Comparison of ENCODE assay signal across 18 mouse cellular contexts in the genomic region with DNA sequence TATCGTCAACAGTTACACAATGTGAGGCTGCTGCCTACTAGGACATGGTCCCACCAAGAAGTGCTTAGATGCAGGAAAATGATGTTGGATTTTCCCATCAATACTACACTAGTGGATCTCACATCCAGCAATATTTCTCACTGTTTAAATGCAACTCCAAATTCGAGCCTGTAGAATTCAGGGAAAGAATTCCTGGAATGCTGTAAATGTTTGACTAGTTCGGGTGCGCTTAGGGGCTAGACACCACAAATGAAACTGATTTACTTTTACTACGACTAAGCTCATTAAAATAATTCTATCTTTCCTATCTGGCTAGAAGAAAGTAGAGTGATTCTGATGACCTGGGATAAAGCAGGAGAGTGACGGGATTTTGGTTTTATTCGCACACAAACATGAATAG.
DNase-seq lines count a peak whose midpoint lies in the region; ATAC-seq and TF ChIP-seq lines count a peak whose summit lies in the region.
"Had no signal": no experiment of that assay in that cellular context is flagged by ENCODE, and none has a peak within 500 bp of the region (broad histone marks: within the 10 kb centered on the region; RNA-seq: fewer than 3 reads in every experiment).

No protein-coding gene starts in this region.

- H3K27ac ChIP-seq in kidney, embryonic 14.5 days (ENCODE audit: low read depth, low read length), result no peak overlapping the region
- no peak overlapping the region for H3K27ac ChIP-seq in lung, postnatal 0 days (ENCODE audit: low read length)
- H3K27ac ChIP-seq in midbrain, embryonic 13.5 days, result no peak overlapping the region
- H3K27ac ChIP-seq: embryonic facial prominence, embryonic 12.5 days; forebrain, embryonic 15.5 days; hindbrain, embryonic 12.5 days; stomach, embryonic 15.5 days had no signal

- no peak overlapping the region for H3K9ac ChIP-seq in kidney, embryonic 14.5 days (ENCODE audit: low read depth, low read length)
- H3K9ac ChIP-seq in lung, postnatal 0 days (replicated peaks; ENCODE audit: low read depth), result no peak overlapping the region
- H3K9ac ChIP-seq in midbrain, embryonic 13.5 days (replicated peaks), result no peak overlapping the region
- H3K9ac ChIP-seq: embryonic facial prominence, embryonic 12.5 days; forebrain, embryonic 15.5 days; hindbrain, embryonic 12.5 days; stomach, embryonic 15.5 days had no signal

- 49% methylated on average over 7 of the region's 7 CpGs for WGBS in kidney, embryonic 14.5 days
- WGBS in lung, postnatal 0 days, result 36% methylated on average over 7 of the region's 7 CpGs
- 81% methylated on average over 7 of the region's 7 CpGs for WGBS in midbrain, embryonic 13.5 days

- peak; percentile 27 for DNase-seq in kidney, adult 11 months
- peak; percentile 9 for DNase-seq in lung, postnatal 0 days (ENCODE audit: low spot score)
- DNase-seq in lung, postnatal 4 days, result no peak
- DNase-seq in kidney, adult 9 months, result peak; percentile 64
- DNase-seq in yolk sac, embryonic 10.5 days (ENCODE audit: low spot score), result peak; percentile 20
- DNase-seq: cerebellum, adult 9-10 months; gastrocnemius, postnatal 25 days; liver; right cerebral cortex, postnatal 14 days had no signal

- no peak for TF ChIP-seq CTCF in lung, postnatal 0 days (IDR thresholded peaks at IDR 0.05)

- H3K36me3 ChIP-seq in kidney, embryonic 14.5 days (ENCODE audit: control insufficient read depth, insufficient read depth, low read length), result no peaks in the 10 kb centered on the region
- H3K36me3 ChIP-seq in lung, postnatal 0 days (ENCODE audit: insufficient read depth, low read length), result no peaks in the 10 kb centered on the region
- no peaks in the 10 kb centered on the region for H3K36me3 ChIP-seq in midbrain, embryonic 13.5 days
- H3K36me3 ChIP-seq: embryonic facial prominence, embryonic 12.5 days; forebrain, embryonic 15.5 days; hindbrain, embryonic 12.5 days; stomach, embryonic 15.5 days had no signal

- H3K4me1 ChIP-seq in kidney, embryonic 14.5 days (ENCODE audit: control insufficient read depth, insufficient read depth, low read length), result peaks cover 3% of the 10 kb centered on the region; the same call in 1 of the 2 replicates
- H3K4me1 ChIP-seq in lung, postnatal 0 days (ENCODE audit: insufficient read depth, low read depth, low read length), result no peaks in the 10 kb centered on the region
- H3K4me1 ChIP-seq in midbrain, embryonic 13.5 days (replicated peaks), result no peaks in the 10 kb centered on the region
- H3K4me1 ChIP-seq: forebrain, embryonic 15.5 days; hindbrain, embryonic 12.5 days; stomach, embryonic 15.5 days had no signal

- no peak for ATAC-seq in kidney, embryonic 14.5 days (ENCODE audit: low FRiP score, low TSS enrichment)
- no peak; the same call in 1 of the 2 replicates for ATAC-seq in lung, postnatal 0 days
- no peak for ATAC-seq in midbrain, embryonic 13.5 days
- ATAC-seq in megakaryocyte-erythroid progenitor cell, adult 5-6 weeks (replicated peaks; ENCODE audit: low FRiP score, low TSS enrichment, poor library complexity, severe bottlenecking), result no peak
- ATAC-seq: forebrain, embryonic 15.5 days; midbrain, embryonic 16.5 days had no signal

- no peak overlapping the region for H3K4me3 ChIP-seq in kidney, embryonic 14.5 days (ENCODE audit: low read length)
- H3K4me3 ChIP-seq in lung, postnatal 0 days (ENCODE audit: low read depth, low read length), result no peak overlapping the region
- H3K4me3 ChIP-seq in midbrain, embryonic 13.5 days (replicated peaks), result no peak overlapping the region
- H3K4me3 ChIP-seq: embryonic facial prominence, embryonic 12.5 days; forebrain, embryonic 15.5 days; hindbrain, embryonic 12.5 days; megakaryocyte, embryonic 14.5 days; stomach, embryonic 15.5 days had no signal

- H3K9me3 ChIP-seq in kidney, embryonic 14.5 days (ENCODE audit: control insufficient read depth, low read length), result no peaks in the 10 kb centered on the region
- no peaks in the 10 kb centered on the region for H3K9me3 ChIP-seq in lung, postnatal 0 days (ENCODE audit: low read length)
- H3K9me3 ChIP-seq in midbrain, embryonic 13.5 days, result no peaks in the 10 kb centered on the region
- H3K9me3 ChIP-seq: embryonic facial prominence, embryonic 12.5 days; hindbrain, embryonic 12.5 days; stomach, embryonic 15.5 days had no signal

- no peak for TF ChIP-seq EP300 in lung, postnatal 0 days (IDR thresholded peaks at IDR 0.05)

- H3K4me2 ChIP-seq in kidney, embryonic 14.5 days (replicated peaks; ENCODE audit: low read depth, low read length), result no peak overlapping the region
- no peak overlapping the region for H3K4me2 ChIP-seq in lung, postnatal 0 days (replicated peaks; ENCODE audit: low read depth, low read length)
- no peak overlapping the region for H3K4me2 ChIP-seq in midbrain, embryonic 13.5 days (replicated peaks)
- H3K4me2 ChIP-seq: embryonic facial prominence, embryonic 12.5 days; forebrain, embryonic 15.5 days; hindbrain, embryonic 12.5 days; stomach, embryonic 15.5 days had no signal

- no peaks in the 10 kb centered on the region for H3K27me3 ChIP-seq in kidney, embryonic 14.5 days (ENCODE audit: control insufficient read depth, insufficient read depth, low read length)
- H3K27me3 ChIP-seq in lung, postnatal 0 days (replicated peaks; ENCODE audit: insufficient read depth, low read length), result no peaks in the 10 kb centered on the region
- no peaks in the 10 kb centered on the region for H3K27me3 ChIP-seq in midbrain, embryonic 13.5 days
- H3K27me3 ChIP-seq: embryonic facial prominence, embryonic 12.5 days; forebrain, embryonic 15.5 days; hindbrain, embryonic 12.5 days; megakaryocyte, embryonic 14.5 days; stomach, embryonic 15.5 days had no signal

Comparison
In these comparisons a context has a peak if more than half of its experiments do, and no peak if none do; other contexts are left out.
1. DNase-seq: peak in kidney, adult 11 months (single experiment), lung, postnatal 0 days (single experiment), kidney, adult 9 months (single experiment) and yolk sac, embryonic 10.5 days (single experiment); none in lung, postnatal 4 days (0 of 2).